Mouse (Mus musculus) splenic B cell, adult 2 months (primary cell): Measurements from ENCODE around the gene Sbds.
A peak's percentile ranks its signal among the peaks of the same experiment; 100 is the strongest.
"Not testable (repeated sequence)": the region's sequence is repeated elsewhere in the genome, so short reads cannot be mapped to it uniquely, and the experiment has no call there.

Source experiments
- DNase-seq: peaks from one replicate; pipeline ENCODE4 v3.0.0-alpha.2; 2011; ENCODE audit warnings: low read depth, low spot score
- H3K27me3 ChIP-seq: 2 replicates; pipeline ENCODE4 v1.6.1; 2012; ENCODE audit warnings: mild to moderate bottlenecking, low read length, moderate library complexity, mixed read lengths; ENCODE audit not compliant: control insufficient read depth, poor library complexity, insufficient read depth, severe bottlenecking
- H3K36me3 ChIP-seq: 2 replicates; pipeline ENCODE4 v1.6.1; 2012; ENCODE audit warnings: mild to moderate bottlenecking, low read length, moderate library complexity, mixed read lengths; ENCODE audit not compliant: control insufficient read depth, poor library complexity, insufficient read depth, severe bottlenecking

Gene Sbds

DNA sequence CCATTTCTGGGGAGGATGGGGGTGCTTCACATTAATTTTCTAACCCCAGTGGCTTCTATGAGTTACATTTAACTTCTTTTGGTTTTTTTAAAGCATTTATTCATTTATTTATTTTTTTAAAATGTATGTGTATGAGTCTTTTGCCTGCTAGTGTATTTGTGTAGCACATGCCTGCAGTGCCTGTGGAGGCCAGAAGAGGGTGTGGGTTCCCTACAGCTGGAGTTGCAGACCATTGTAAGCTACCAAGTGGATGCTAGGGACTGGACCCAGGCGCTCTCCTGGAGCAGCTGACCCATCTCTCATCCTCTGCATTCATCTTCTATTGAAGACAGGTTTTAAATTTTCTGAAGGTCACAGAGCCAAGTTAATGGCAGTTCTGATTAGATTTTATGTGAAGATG lies 17.0 kb upstream of the Sbds start:
- H3K27me3 ChIP-seq, result no peaks in the 10 kb centered on the region
- DNase-seq, result no peak
- H3K36me3 ChIP-seq, result peaks cover 1% of the 10 kb centered on the region

DNA sequence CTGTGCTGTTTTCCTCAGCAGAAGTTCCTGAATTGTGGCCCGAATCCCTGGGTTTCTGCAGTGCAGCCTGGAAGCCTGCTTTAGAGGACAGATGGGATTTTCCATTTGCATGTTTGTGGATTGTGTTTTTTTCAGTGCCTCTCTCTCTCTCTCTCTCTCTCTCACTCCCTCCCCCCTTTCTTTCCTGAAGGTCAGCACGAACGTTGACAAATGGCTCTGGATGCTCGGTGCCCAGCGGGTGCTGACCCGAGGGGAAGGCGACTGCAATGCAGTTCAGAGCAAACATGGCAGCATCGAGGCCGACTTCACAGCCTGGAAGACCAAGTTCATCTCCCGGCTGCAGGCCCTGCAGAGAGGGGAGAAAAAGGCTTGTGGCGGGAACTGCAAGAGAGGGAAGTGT lies 13.6 kb upstream of the Sbds start:
- peaks cover 1% of the 10 kb centered on the region for H3K36me3 ChIP-seq
- no peaks in the 10 kb centered on the region for H3K27me3 ChIP-seq
- DNase-seq, result no peak

DNA sequence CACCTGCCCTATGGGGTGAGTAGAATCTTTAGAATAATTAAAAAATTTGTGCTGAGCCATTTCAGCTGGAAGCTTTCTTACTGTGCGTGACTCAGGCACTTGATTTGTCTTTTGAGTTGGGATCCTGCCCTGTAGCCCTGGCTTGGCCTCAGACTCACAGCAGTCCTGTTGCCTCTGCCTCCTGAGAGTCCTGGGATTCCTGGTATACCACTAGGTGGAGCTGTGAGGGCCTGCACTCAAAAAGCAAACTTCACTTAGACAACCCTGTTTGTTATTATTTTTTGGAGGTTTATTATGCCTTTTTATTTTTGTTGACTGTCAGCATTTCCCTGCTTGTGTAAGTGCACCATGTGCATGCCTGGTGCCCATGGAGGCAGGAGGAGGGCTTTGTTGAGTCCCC lies 12.0 kb upstream of the Sbds start:
- DNase-seq, result peak; percentile 57
- Histone ChIP-seq H3K36me3 (peaks cover 1% of the 10 kb centered on the region; the same call in 1 of the 2 replicates), H3K27me3 (no peaks in the 10 kb centered on the region)

GRCm38 (mm10) chr5:130266651-130267050 lies 11.3 kb upstream of the Sbds start:
- H3K36me3 ChIP-seq, result peaks cover 1% of the 10 kb centered on the region; the same call in 1 of the 2 replicates
- peak; percentile 60 for DNase-seq
- no peaks in the 10 kb centered on the region for H3K27me3 ChIP-seq

- no peak for DNase-seq
- no peaks in the 10 kb centered on the region for H3K27me3 ChIP-seq
- H3K36me3 ChIP-seq, result no peaks in the 10 kb centered on the region; the same call in 1 of the 2 replicates
Observed at GRCm38 (mm10) chr5:130264433-130265005, 9.2 kb upstream of the Sbds start.

GRCm38 (mm10) chr5:130263454-130263853 lies 8.1 kb upstream of the Sbds start:
- peak; percentile 40 for DNase-seq

DNA sequence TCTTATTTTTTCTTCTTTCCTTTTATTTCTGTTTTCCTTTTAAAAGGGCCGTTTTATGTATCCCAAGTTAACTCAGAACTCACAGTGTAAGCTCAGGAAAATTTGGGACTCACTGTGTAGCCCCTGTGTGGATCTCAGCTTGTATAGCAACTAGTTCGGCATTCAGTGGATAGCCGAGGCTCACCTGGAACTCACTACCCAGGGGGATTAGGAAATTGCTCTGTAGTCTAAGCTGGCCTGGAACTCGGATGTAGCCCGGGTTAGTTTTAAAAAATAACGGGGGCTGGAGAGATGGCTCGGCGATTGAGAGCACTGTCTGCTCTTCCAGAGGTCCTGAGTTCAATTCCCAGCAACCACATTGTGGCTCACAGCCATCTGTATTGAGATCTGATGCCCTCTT lies 2.0 kb upstream of the Sbds start:
- Histone ChIP-seq H3K36me3 (no peaks in the 10 kb centered on the region; the same call in 1 of the 2 replicates), H3K27me3 (no peaks in the 10 kb centered on the region)
- no peak for DNase-seq

More at GRCm38 (mm10) chr5:130263454-130263853, 8.1 kb upstream of the Sbds start:
- Histone ChIP-seq H3K27me3 (no peaks in the 10 kb centered on the region), H3K36me3 (no peaks in the 10 kb centered on the region)

DNA sequence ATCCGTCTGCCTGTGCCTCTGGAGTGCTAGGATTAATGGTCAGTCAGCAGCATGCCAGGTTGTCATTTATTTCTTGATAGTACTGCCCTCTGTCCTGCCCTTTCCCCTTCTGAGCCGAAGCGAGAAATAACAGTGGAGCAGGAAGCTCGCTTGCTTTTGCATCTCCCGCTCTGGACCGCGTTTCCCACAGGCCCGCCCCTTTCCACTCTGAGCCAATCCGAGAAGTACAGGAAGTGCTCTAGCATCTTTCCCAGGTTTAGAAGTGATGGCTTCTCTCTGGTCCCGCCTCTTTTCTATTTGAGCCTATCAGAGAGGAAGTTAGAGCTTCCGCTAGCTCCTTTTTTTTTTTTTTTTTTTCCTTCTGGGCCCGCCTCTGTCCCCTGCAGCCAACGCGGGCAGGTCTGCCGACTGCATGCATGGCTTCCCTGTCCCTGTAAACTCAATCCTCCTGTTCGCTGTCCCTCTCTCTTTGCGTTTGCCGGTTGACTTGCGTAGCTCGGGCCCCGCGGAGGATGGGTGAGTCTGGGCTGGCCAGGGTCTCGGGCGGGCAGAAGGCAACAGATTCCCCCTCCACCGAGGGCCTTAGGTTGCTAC lies 1.4 kb upstream of the Sbds start:
- no peaks in the 10 kb centered on the region; the same call in 1 of the 2 replicates for H3K36me3 ChIP-seq
- no peaks in the 10 kb centered on the region for H3K27me3 ChIP-seq
- DNase-seq, result peak; percentile 96

DNA sequence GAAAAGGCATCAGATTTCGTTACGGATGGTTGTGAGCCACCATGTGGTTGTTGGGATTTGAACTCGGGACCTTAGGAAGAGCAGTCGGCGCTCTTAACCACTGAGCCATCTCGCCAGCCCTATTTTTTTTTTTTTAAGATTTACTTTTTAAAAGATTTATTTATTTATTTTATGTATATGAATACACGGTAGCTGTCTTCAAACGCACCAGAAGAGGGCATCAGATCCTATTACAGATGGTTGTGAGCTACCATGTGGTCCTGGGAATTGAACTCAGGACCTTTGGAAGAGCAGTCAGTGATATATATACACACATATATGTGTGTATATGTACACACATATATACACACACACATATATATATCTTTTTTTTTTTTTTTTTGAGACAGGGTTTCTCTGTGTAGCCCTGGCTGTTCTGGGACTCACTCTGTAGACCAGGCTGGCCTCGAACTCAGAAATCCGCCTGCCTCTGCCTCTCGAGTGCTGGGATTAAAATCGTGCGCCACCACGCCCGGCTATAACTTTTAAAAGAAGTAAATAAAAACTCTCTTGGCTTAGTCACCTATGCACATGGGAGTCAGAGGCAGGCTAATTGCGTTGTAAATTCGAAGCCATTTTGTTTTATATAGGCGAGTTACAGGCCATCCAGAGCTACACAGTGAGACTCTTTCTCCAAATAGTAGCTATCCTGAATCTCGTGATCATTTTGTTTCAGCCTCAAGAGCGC lies 632 bp upstream of the Sbds start:
- DNase-seq, result peak; percentile 40
- H3K27me3 ChIP-seq, H3K36me3 ChIP-seq: not testable (repeated sequence)

- Histone ChIP-seq H3K36me3 (peaks cover 14% of the 10 kb centered on the region), H3K27me3 (no peaks in the 10 kb centered on the region)
- DNase-seq, result peak; percentile 36
Observed at GRCm38 (mm10) chr5:130254164-130255016, 940 bp downstream of the Sbds start.

DNA sequence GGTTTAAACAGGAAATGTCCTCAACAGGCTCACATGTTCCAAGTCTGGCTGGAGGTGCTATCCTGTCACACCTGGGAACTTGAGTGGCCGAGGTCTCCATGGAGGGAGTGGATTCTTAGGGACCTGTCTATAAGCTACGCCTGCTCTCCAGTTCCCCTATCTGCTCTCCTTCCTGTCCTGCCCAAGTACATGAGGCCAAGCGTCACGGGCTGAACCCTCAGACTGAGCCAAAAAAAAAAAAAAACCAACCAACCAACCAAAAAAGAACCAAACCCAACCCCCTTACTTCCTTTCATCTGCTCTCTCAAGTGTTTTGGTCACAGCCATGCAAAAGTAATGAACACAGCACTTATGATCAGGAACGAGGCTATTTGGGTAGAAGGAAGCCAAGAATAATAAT lies 7.5 kb downstream of the Sbds start:
- Histone ChIP-seq H3K27me3 (no peaks in the 10 kb centered on the region), H3K36me3 (peaks cover 31% of the 10 kb centered on the region)
- peak; percentile 59 for DNase-seq

- DNase-seq, result no peak
- peaks cover 22% of the 10 kb centered on the region for H3K36me3 ChIP-seq
- H3K27me3 ChIP-seq, result no peaks in the 10 kb centered on the region
Observed at GRCm38 (mm10) chr5:130241426-130241825, 13.9 kb downstream of the Sbds start.

DNA sequence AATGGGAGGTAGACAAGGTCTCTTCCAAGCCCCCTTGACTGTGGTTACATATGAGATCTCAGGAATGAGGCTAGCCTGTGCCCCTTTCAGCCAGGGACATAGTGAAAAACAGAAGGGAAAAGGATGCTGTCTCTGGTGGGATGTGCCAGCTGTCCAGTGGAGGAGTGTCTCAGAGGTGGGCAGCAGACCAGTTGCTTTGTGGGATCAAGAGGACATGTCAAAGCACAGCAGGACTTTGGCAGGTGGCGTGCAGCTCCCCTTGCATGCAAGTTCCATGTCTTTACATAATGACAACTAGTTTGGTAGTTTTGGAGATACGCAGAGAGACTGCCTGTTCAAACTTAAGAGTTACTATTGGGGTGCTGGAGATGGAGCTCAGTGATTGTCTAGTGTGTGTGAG lies 15.5 kb downstream of the Sbds start:
- Histone ChIP-seq H3K27me3 (no peaks in the 10 kb centered on the region), H3K36me3 (peaks cover 24% of the 10 kb centered on the region)
- DNase-seq, result no peak

GRCm38 (mm10) chr5:130239236-130239635 lies 16.1 kb downstream of the Sbds start:
- peaks cover 24% of the 10 kb centered on the region for H3K36me3 ChIP-seq
- DNase-seq, result no peak
- H3K27me3 ChIP-seq, result no peaks in the 10 kb centered on the region
